8 mouse cellular contexts compared by ENCODE assay signal in the genomic region with DNA sequence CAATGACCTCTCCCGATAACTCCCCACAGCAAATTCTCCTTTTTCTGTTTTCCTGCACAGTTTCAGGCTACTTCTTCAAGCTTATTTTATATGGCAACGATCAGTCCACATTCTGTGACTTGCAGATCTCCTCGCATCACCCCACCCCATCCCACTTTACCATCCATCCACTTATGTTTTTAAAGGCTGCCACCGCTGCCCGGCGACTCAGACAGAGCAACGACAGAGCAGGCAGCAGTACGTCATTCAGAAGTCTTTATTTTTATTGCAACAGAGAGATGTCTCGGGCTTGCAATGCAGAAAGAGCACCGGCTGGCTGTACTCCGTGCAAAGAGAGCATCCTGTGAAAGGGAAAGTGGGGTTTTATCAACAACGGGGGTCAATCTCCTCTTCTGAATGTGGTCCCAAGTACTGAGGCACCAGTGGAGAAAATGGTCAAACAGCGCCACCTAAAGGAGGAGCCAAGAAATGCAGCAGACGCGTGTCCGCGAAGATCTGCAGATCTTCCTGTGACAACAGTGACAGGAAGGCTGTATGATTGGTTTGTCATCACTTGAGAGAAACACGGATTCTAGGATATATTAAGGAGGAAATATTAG. TPM values are rescaled to one million over a fixed set of nuclear protein-coding genes. Genes with fewer than 3 reads are reported as not detected.
DNase-seq lines count a peak whose midpoint lies in the region; ATAC-seq and TF ChIP-seq lines count a peak whose summit lies in the region.

No protein-coding gene starts in this region.

- WGBS in embryonic facial prominence, embryonic 15.5 days, result 15% methylated on average over 18 of the region's 18 CpGs
- WGBS in heart, postnatal 0 days, result 11% methylated on average over 18 of the region's 18 CpGs
- 23% methylated on average over 18 of the region's 18 CpGs for WGBS in liver, embryonic 14.5 days (ENCODE audit: insufficient replicate concordance)
- WGBS in neural tube, embryonic 15.5 days, result 14% methylated on average over 18 of the region's 18 CpGs

- no peak for TF ChIP-seq EP300 in heart, postnatal 0 days (IDR thresholded peaks at IDR 0.05; ENCODE audit: low read depth)
- no peak for TF ChIP-seq EP300 in liver, embryonic 14.5 days (IDR thresholded peaks at IDR 0.05; ENCODE audit: low read depth)

- no peaks in the 10 kb centered on the region for H3K9me3 ChIP-seq in embryonic facial prominence, embryonic 15.5 days (replicated peaks)
- H3K9me3 ChIP-seq in heart, postnatal 0 days (replicated peaks; ENCODE audit: control insufficient read depth, low read length), result no peaks in the 10 kb centered on the region
- H3K9me3 ChIP-seq in liver, embryonic 14.5 days (ENCODE audit: control insufficient read depth, low read length), result no peaks in the 10 kb centered on the region
- H3K9me3 ChIP-seq in neural tube, embryonic 15.5 days (replicated peaks), result no peaks in the 10 kb centered on the region

- H3K27ac ChIP-seq in embryonic facial prominence, embryonic 15.5 days (replicated peaks), result no peak overlapping the region
- H3K27ac ChIP-seq in heart, postnatal 0 days (ENCODE audit: low read depth), result no peak overlapping the region
- no peak overlapping the region for H3K27ac ChIP-seq in liver, embryonic 14.5 days
- H3K27ac ChIP-seq in neural tube, embryonic 15.5 days (replicated peaks), result no peak overlapping the region

- peaks cover 7% of the 10 kb centered on the region for H3K27me3 ChIP-seq in embryonic facial prominence, embryonic 15.5 days
- no peaks in the 10 kb centered on the region for H3K27me3 ChIP-seq in heart, postnatal 0 days (ENCODE audit: control insufficient read depth, insufficient read depth, low read length)
- H3K27me3 ChIP-seq in liver, embryonic 14.5 days (ENCODE audit: control insufficient read depth, insufficient read depth, low read length), result no peaks in the 10 kb centered on the region
- peaks cover 9% of the 10 kb centered on the region for H3K27me3 ChIP-seq in neural tube, embryonic 15.5 days (replicated peaks)

- no peaks in the 10 kb centered on the region for H3K36me3 ChIP-seq in embryonic facial prominence, embryonic 15.5 days
- no peaks in the 10 kb centered on the region for H3K36me3 ChIP-seq in heart, postnatal 0 days (replicated peaks; ENCODE audit: control insufficient read depth, insufficient read depth, low read length)
- H3K36me3 ChIP-seq in liver, embryonic 14.5 days (replicated peaks; ENCODE audit: control insufficient read depth, insufficient read depth, low read depth), result no peaks in the 10 kb centered on the region
- H3K36me3 ChIP-seq in neural tube, embryonic 15.5 days, result no peaks in the 10 kb centered on the region

- H3K4me1 ChIP-seq in embryonic facial prominence, embryonic 15.5 days, result peaks cover 14% of the 10 kb centered on the region
- no peaks in the 10 kb centered on the region for H3K4me1 ChIP-seq in heart, postnatal 0 days (ENCODE audit: control insufficient read depth, insufficient read depth)
- no peaks in the 10 kb centered on the region for H3K4me1 ChIP-seq in liver, embryonic 14.5 days (replicated peaks; ENCODE audit: control insufficient read depth in 2 of 2, insufficient read depth in 2 of 2, low read length in 1 of 2)
- H3K4me1 ChIP-seq in neural tube, embryonic 15.5 days, result peaks cover 5% of the 10 kb centered on the region; the same call in 1 of the 2 replicates

- H3K9ac ChIP-seq in embryonic facial prominence, embryonic 15.5 days, result no peak overlapping the region
- H3K9ac ChIP-seq in heart, postnatal 0 days (replicated peaks; ENCODE audit: low read depth, low read length), result no peak overlapping the region
- no peak overlapping the region for H3K9ac ChIP-seq in liver, embryonic 14.5 days (replicated peaks)
- peak overlapping the region; percentile 55 for H3K9ac ChIP-seq in neural tube, embryonic 15.5 days (replicated peaks)

- ATAC-seq in embryonic facial prominence, embryonic 15.5 days (ENCODE audit: insufficient number of reproducible peaks, low FRiP score, low TSS enrichment, low read depth), result peak; percentile 19
- ATAC-seq in heart, postnatal 0 days (ENCODE audit: insufficient read depth, low read depth), result peak; percentile 41; the same call in 1 of the 2 replicates
- no peak for ATAC-seq in liver, embryonic 14.5 days (ENCODE audit: insufficient read depth)
- peak; percentile 84 for ATAC-seq in neural tube, embryonic 15.5 days (ENCODE audit: low FRiP score)

- H3K4me2 ChIP-seq in embryonic facial prominence, embryonic 15.5 days (replicated peaks), result peak overlapping the region; percentile 55
- peak overlapping the region; percentile 53 for H3K4me2 ChIP-seq in heart, postnatal 0 days (ENCODE audit: low read depth, low read length)
- H3K4me2 ChIP-seq in liver, embryonic 14.5 days (ENCODE audit: low read depth), result no peak overlapping the region
- peak overlapping the region; percentile 80 for H3K4me2 ChIP-seq in neural tube, embryonic 15.5 days

- peak; percentile 96 for TF ChIP-seq CTCF in heart, postnatal 0 days (IDR thresholded peaks at IDR 0.05; ENCODE audit: low read depth)
- peak; percentile 92 for TF ChIP-seq CTCF in liver, embryonic 14.5 days (IDR thresholded peaks at IDR 0.05; ENCODE audit: low read depth)

- peak overlapping the region; percentile 34 for H3K4me3 ChIP-seq in embryonic facial prominence, embryonic 15.5 days (replicated peaks)
- peak overlapping the region; percentile 30 for H3K4me3 ChIP-seq in heart, postnatal 0 days (ENCODE audit: low read depth, low read length)
- H3K4me3 ChIP-seq in liver, embryonic 14.5 days (ENCODE audit: insufficient read depth in 1 of 2, low read depth in 2 of 2, low read length in 2 of 2), result no peak overlapping the region
- H3K4me3 ChIP-seq in neural tube, embryonic 15.5 days (replicated peaks), result peak overlapping the region; percentile 42

- DNase-seq in 3T3-L1 (ENCODE audit: low read depth, low spot score), result peak; percentile 80
- peak; percentile 71 for DNase-seq in adrenal gland, postnatal 25 days
- DNase-seq in heart, postnatal 0 days (ENCODE audit: low spot score), result peak; percentile 66
- DNase-seq in kidney, postnatal 36 days, result peak; percentile 46 to 81
- peak; percentile 11 to 32 (median 12) for DNase-seq in liver, embryonic 14.5 days (ENCODE audit: low read depth in 3 of 3, low spot score in 3 of 3)
- DNase-seq in thymus, postnatal 0 days (ENCODE audit: low spot score), result peak; percentile 56

RNA-seq across cellular contexts. Expression of a gene that starts 4.3 kb away (rescaled TPM):
- total RNA-seq in adrenal gland, postnatal 25 days (2021), result 183 and 198 TPM in 2 replicates
- polyA plus RNA-seq in embryonic facial prominence, embryonic 15.5 days (2015; fragmentation: Nextera tagmentation; extraction: Ambion mirVana), result 182 and 192 TPM in 2 replicates
- total RNA-seq in heart, postnatal 0 days (2014; rRNA removed; ENCODE audit: low replicate concordance), result 390 and 396 TPM in 2 replicates
- 1,580 and 1,639 TPM in 2 replicates for polyA plus RNA-seq in heart, postnatal 0 days (2015; fragmentation: Nextera tagmentation; extraction: Ambion mirVana)
- 20.2 and 41.7 TPM in 2 replicates for polyA plus RNA-seq in liver, embryonic 14.5 days (2012; rRNA removed)
- polyA plus RNA-seq in liver, embryonic 14.5 days (2014; fragmentation: Nextera tagmentation; extraction: Ambion mirVana), result 165 and 173 TPM in 2 replicates
- 322 and 341 TPM in 2 replicates for polyA plus RNA-seq in neural tube, embryonic 15.5 days (2015; fragmentation: Nextera tagmentation; extraction: Ambion mirVana)
- 240 and 276 TPM in 2 replicates for polyA plus RNA-seq in thymus, postnatal 0 days (2015; fragmentation: Nextera tagmentation; extraction: Ambion mirVana)

RNA-seq across cellular contexts. Expression of a gene that starts 9.5 kb away (rescaled TPM):
- total RNA-seq in adrenal gland, postnatal 25 days (2021), result 46.2 and 54.3 TPM in 2 replicates
- polyA plus RNA-seq in embryonic facial prominence, embryonic 15.5 days (2015; fragmentation: Nextera tagmentation; extraction: Ambion mirVana), result 6.5 and 8.8 TPM in 2 replicates
- total RNA-seq in heart, postnatal 0 days (2014; rRNA removed; ENCODE audit: low replicate concordance), result 106 and 163 TPM in 2 replicates
- polyA plus RNA-seq in heart, postnatal 0 days (2015; fragmentation: Nextera tagmentation; extraction: Ambion mirVana), result 3.9 and 4.9 TPM in 2 replicates
- 0.28 and 0.32 TPM in 2 replicates for polyA plus RNA-seq in liver, embryonic 14.5 days (2012; rRNA removed)
- 0.08 TPM in 1 of 2 replicates, not detected in the other for polyA plus RNA-seq in liver, embryonic 14.5 days (2014; fragmentation: Nextera tagmentation; extraction: Ambion mirVana)
- polyA plus RNA-seq in neural tube, embryonic 15.5 days (2015; fragmentation: Nextera tagmentation; extraction: Ambion mirVana), result 1.2 and 4.2 TPM in 2 replicates
- 3.3 and 4.3 TPM in 2 replicates for polyA plus RNA-seq in thymus, postnatal 0 days (2015; fragmentation: Nextera tagmentation; extraction: Ambion mirVana)

RNA-seq across cellular contexts. Expression of a gene that starts 29.9 kb away (rescaled TPM):
- not detected in 2 replicates for total RNA-seq in adrenal gland, postnatal 25 days (2021)
- polyA plus RNA-seq in embryonic facial prominence, embryonic 15.5 days (2015; fragmentation: Nextera tagmentation; extraction: Ambion mirVana), result not detected in 2 replicates
- not detected in 2 replicates for total RNA-seq in heart, postnatal 0 days (2014; rRNA removed; ENCODE audit: low replicate concordance)
- not detected in 2 replicates for polyA plus RNA-seq in heart, postnatal 0 days (2015; fragmentation: Nextera tagmentation; extraction: Ambion mirVana)
- polyA plus RNA-seq in liver, embryonic 14.5 days (2012; rRNA removed), result not detected in 2 replicates
- not detected in 2 replicates for polyA plus RNA-seq in liver, embryonic 14.5 days (2014; fragmentation: Nextera tagmentation; extraction: Ambion mirVana)
- polyA plus RNA-seq in neural tube, embryonic 15.5 days (2015; fragmentation: Nextera tagmentation; extraction: Ambion mirVana), result not detected in 2 replicates
- not detected in 2 replicates for polyA plus RNA-seq in thymus, postnatal 0 days (2015; fragmentation: Nextera tagmentation; extraction: Ambion mirVana)

Comparison
In these comparisons a context has a peak if more than half of its experiments do, and no peak if none do; other contexts are left out.
1. DNase-seq: peak in every context shown above with its lines; median percentile 80 in 3T3-L1; 71 in adrenal gland, postnatal 25 days; 66 in heart, postnatal 0 days; 64 in kidney, postnatal 36 days; 56 in thymus, postnatal 0 days; 12 in liver, embryonic 14.5 days.
2. H3K4me3 ChIP-seq: peak in embryonic facial prominence, embryonic 15.5 days (single experiment), heart, postnatal 0 days (single experiment) and neural tube, embryonic 15.5 days (single experiment); none in liver, embryonic 14.5 days (0 of 2).